Mouse (Mus musculus): ENCODE measurements around the gene Mvb12b. TPM values are rescaled to one million over a fixed set of nuclear protein-coding genes. Genes with fewer than 3 reads are reported as not detected.

The Mvb12b gene
- polyA plus RNA-seq, 1 experiment from 2014 or later, result 19.5 TPM

DNA sequence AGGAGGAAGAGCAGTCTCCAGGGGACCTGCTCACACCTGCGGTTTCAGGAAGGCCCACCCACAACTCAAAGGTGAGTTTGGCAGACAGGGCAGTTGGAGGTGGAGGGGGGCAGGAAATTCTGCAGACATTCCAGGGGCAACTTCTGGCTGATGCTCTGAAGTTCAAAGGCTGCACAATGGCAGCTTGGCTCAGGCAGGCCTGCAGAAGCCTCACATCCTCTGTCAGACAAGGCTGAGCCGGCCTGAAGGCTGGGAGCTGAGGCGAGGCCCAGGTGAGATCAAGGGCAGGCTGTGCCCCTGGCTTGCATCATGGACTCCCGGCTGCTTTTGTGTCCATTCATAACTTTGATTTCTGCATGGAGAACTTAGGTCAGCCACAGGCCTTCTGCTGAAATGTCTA lies 41.1 kb downstream of the Mvb12b start:
- WGBS (ENCODE audit: missing documents), result 81% methylated on average over 4 of the region's 4 CpGs
- peaks cover 34% of the 10 kb centered on the region; the same call in 1 of the 2 replicates for H3K79me2 ChIP-seq (ENCODE audit: inconsistent target)
- H3K27ac ChIP-seq, result no peak overlapping the region
- H3K4me3 ChIP-seq (ENCODE audit: inconsistent target), result no peak overlapping the region
- no peaks in the 10 kb centered on the region for H3K36me3 ChIP-seq (ENCODE audit: inconsistent target)

DNA sequence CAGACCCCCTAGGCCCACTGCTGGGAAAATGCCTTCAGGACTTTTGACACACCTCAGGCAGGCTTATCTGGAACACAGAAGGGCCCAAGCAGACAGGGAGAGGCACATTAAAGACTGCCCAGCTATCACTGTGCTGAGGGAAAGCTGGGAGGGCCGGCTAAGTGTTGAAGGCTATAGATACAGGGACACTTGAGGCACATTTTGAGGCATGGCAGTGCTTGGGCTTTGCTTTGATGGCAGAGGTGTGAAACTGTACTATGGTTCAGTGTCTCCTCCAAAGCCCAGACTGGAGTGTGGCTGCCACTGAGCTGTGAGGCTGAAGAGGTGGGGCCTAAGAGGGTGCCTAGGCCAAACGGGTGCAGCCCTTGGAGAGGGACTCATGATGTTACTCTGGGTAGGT lies 44.1 kb downstream of the Mvb12b start:
- no peaks in the 10 kb centered on the region for H3K36me3 ChIP-seq (ENCODE audit: inconsistent target)
- no peak overlapping the region for H3K27ac ChIP-seq
- H3K4me3 ChIP-seq (ENCODE audit: inconsistent target), result no peak overlapping the region
- 89% methylated on average over 2 of the region's 2 CpGs for WGBS (ENCODE audit: missing documents)
- peaks cover 30% of the 10 kb centered on the region; the same call in 1 of the 2 replicates for H3K79me2 ChIP-seq (ENCODE audit: inconsistent target)

DNA sequence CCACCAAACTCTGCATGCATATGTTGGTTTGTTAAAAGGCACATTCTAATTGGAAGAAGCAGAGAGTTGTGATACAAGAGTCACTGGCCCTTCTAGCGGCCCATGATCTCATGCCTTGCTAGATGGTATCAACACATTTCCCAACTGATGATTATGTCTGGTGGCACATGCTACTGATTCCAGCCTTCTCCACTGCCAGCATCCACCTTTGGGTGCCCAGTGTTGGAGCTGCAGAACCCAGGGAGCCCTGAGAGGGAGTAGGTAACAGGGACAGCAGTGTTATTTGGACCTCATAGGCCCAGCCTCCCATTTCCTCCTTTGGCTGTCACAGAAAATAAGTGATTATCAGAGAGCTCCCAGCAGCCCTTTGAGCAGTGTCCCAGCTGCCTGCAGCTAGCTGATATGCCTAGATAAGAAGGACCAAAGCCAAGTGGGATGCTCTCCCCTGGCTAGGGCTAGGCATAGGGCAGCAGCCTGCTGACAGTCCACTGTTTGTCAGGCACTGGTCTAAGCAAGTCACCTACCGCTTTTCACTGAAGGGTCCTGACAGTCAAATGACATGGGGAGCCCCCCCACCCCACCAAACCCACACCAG lies 44.7 kb downstream of the Mvb12b start:
- H3K79me2 ChIP-seq (ENCODE audit: inconsistent target), result peaks cover 30% of the 10 kb centered on the region; the same call in 1 of the 2 replicates
- no peak overlapping the region for H3K27ac ChIP-seq
- no peaks in the 10 kb centered on the region for H3K36me3 ChIP-seq (ENCODE audit: inconsistent target)
- WGBS (ENCODE audit: missing documents), result 92% methylated on average over 2 of the region's 2 CpGs
- no peak overlapping the region for H3K4me3 ChIP-seq (ENCODE audit: inconsistent target)

DNA sequence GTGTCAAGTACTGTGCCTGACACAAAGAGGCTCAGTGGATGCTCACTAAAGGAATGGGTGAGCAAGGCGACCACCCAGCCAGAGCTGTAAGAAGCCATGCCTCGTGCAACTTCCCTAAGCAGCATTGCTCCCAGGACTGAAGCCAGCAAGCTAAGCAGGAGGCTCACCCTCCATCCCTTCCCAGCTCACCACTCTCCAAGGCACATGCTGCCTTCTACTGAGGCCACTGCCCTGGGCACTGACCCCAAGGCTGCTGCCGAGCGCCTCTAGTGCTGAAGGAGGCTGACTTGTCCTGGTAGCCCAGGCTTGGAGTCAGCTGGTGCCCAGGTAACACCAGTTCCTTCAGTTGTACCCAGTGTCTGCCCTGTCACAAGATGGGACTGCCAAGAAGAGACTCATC lies 45.8 kb downstream of the Mvb12b start:
- H3K4me3 ChIP-seq (ENCODE audit: inconsistent target), result no peak overlapping the region
- H3K79me2 ChIP-seq (ENCODE audit: inconsistent target), result peaks cover 28% of the 10 kb centered on the region; the same call in 1 of the 2 replicates
- no peaks in the 10 kb centered on the region for H3K36me3 ChIP-seq (ENCODE audit: inconsistent target)
- 81% methylated on average over 4 of the region's 4 CpGs for WGBS (ENCODE audit: missing documents)
- no peak overlapping the region for H3K27ac ChIP-seq

DNA sequence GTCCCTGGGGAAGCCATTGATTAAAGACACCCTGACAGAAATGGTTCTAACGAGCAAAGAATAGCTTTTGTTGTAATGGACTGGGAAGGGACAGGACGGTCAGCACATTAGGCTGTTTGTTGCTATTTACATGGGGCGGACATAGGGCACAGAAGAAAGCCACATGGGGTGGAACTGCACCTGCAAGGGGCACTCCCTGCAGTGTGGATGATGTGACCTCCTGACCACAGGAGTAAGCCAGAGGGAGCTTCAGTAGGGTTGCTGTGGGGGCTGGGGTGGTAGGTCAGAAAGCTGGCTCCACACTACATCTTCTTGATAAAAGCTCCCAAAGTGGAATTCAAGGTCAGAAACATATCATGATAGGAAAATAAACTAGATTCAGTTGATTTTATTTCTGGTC lies 47.3 kb downstream of the Mvb12b start:
- H3K36me3 ChIP-seq (ENCODE audit: inconsistent target), result no peaks in the 10 kb centered on the region
- WGBS (ENCODE audit: missing documents), result 97% methylated on average over 3 of the region's 3 CpGs
- peaks cover 16% of the 10 kb centered on the region; the same call in 1 of the 2 replicates for H3K79me2 ChIP-seq (ENCODE audit: inconsistent target)
- no peak overlapping the region for H3K4me3 ChIP-seq (ENCODE audit: inconsistent target)
- H3K27ac ChIP-seq, result no peak overlapping the region

DNA sequence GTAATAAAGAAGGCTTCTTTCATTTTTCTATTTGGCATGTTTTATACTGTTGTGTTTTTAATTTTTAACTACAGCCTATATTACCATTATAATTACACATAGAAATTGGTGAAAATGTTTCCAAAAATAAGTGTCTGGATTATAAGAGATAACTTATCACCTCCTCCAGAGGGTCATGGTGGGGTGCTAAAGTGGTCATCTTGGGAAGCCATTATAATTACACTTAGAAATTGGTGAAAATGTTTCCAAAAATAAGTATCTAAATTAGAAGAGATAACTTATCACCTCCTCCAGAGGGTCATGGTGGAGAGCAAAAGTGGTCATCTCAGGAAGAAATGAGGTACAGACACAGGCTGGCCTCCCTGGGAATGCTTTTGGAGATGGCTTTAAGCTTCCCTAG lies 48.5 kb downstream of the Mvb12b start:
- no peak overlapping the region for H3K4me3 ChIP-seq (ENCODE audit: inconsistent target)
- H3K36me3 ChIP-seq (ENCODE audit: inconsistent target), result no peaks in the 10 kb centered on the region
- H3K27ac ChIP-seq, result no peak overlapping the region
- H3K79me2 ChIP-seq (ENCODE audit: inconsistent target), result peaks cover 15% of the 10 kb centered on the region; the same call in 1 of the 2 replicates

DNA sequence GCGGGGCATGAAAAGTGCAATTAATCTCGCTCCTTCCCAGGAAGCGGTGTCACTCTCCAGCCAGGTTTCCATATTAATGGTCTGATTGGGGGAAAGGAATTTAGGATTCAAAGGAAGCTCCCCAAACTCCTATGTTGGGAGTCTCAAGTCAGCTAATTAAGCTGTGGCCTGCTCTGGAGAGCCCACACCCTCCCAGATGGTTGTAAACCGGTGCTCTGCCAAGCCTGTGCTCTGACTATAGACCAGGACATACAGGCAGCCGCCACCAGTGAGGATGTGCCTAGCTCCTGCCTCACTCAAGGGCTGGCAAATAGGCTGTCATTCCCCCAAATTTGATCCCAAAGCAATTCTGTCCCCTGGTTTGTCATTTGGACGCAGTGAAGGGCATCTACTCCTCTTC lies 50.4 kb downstream of the Mvb12b start:
- Histone ChIP-seq H3K4me3 (ENCODE audit: inconsistent target) (no peak overlapping the region), H3K27ac (no peak overlapping the region), H3K36me3 (ENCODE audit: inconsistent target) (no peaks in the 10 kb centered on the region), H3K79me2 (ENCODE audit: inconsistent target) (peaks cover 7% of the 10 kb centered on the region; the same call in 1 of the 2 replicates)
- over 99% methylated on average over 6 of the region's 6 CpGs for WGBS (ENCODE audit: missing documents)

DNA sequence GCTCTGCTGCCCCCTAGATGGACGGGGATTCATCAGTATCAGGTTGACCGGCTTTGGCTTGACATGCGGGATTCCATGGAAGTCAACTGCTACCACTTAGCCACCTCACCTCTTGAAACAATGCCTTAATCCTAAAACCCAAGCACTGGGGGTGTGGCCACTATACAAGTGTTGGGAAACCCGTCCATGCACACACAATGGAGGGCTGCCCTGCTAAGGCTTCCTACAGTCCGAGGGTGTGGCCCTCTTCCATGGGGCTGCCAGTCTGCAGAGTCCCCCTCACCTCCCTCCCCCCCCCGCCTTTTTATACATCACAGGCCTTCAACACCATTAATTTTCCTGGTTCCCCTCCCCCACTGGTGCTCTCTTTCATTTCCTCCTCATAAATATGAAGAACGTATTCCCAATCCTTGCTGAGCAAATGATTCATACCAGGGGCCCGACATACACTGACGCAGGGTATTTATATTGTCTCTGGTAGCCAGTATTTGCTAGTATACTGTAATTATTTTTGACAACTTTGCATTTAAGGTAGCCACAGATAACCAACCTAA lies 51.0 kb downstream of the Mvb12b start:
- H3K79me2 ChIP-seq (ENCODE audit: inconsistent target), result peaks cover 3% of the 10 kb centered on the region; the same call in 1 of the 2 replicates
- no peak overlapping the region for H3K27ac ChIP-seq
- 93% methylated on average over 8 of the region's 9 CpGs for WGBS (ENCODE audit: missing documents)
- H3K4me3 ChIP-seq (ENCODE audit: inconsistent target), result no peak overlapping the region
- no peaks in the 10 kb centered on the region for H3K36me3 ChIP-seq (ENCODE audit: inconsistent target)

DNA sequence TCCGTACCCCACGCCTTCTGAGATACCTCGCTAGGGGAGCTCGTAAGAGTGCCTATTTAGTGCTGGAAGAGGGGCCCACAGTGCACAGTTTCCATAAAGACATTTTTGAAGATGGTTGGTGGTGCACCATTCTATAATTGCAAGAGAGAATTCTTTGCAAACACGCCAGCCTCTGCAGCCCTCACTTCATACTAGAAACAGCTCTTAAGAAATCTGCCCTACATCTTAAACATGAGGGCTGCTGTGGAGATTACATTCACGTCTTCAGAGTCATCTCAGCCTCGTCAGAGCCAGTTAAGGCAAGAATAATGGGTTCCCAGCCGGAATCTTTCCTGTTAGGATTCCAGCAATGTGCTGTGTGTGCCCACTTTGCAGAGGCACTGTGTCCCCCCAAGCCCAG lies 52.7 kb downstream of the Mvb12b start:
- Histone ChIP-seq H3K27ac (no peak overlapping the region), H3K79me2 (ENCODE audit: inconsistent target) (no peaks in the 10 kb centered on the region), H3K36me3 (ENCODE audit: inconsistent target) (no peaks in the 10 kb centered on the region), H3K4me3 (ENCODE audit: inconsistent target) (no peak overlapping the region)
- WGBS (ENCODE audit: missing documents), result 93% methylated on average over 8 of the region's 8 CpGs

DNA sequence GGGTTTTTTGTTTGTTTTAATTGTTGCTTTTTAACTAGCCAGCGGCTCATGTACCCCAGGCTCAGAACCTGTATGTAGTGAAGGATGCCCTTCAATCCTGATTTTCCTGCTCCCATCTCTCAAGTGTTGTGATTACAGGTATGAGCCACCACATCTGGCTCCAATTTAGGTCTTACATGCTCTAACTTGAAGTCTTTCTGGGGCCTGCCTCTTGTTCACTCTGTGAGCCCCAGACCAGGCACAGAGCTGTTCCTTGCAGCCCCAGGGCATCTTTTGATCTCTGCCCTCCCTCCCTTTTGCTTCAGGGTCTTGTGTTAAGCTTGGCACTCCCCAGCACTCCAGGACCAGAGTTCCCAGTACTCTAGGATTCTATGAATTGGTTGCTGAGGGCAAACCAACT lies 53.8 kb downstream of the Mvb12b start:
- Histone ChIP-seq H3K4me3 (ENCODE audit: inconsistent target) (no peak overlapping the region), H3K27ac (no peak overlapping the region), H3K36me3 (ENCODE audit: inconsistent target) (no peaks in the 10 kb centered on the region), H3K79me2 (ENCODE audit: inconsistent target) (no peaks in the 10 kb centered on the region)
- WGBS (ENCODE audit: missing documents), result 78% methylated on average over 1 of the region's 1 CpGs

DNA sequence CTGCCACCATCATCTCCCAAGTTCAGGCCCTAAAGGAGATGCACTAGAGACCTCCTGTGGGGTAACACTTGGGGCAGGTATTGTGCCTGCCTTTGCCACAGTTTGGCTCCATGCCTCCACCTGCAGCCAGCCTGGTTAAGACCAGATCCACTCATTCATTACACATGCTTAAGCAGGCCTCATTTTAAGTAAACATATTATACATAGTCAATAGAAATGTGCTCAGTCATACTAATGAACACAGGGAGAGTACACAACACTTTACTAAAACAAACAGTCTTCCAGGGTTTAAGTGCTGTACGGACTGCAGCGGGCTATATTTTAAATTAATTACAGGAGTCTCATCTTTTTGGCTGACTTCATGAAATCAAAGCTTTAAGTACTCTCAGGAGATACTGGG lies 57.9 kb downstream of the Mvb12b start:
- H3K79me2 ChIP-seq (ENCODE audit: inconsistent target), result no peaks in the 10 kb centered on the region
- peaks cover 12% of the 10 kb centered on the region; the same call in 1 of the 2 replicates for H3K36me3 ChIP-seq (ENCODE audit: inconsistent target)
- no peak overlapping the region for H3K27ac ChIP-seq
- WGBS (ENCODE audit: missing documents), result 95% methylated on average over 2 of the region's 2 CpGs
- no peak overlapping the region for H3K4me3 ChIP-seq (ENCODE audit: inconsistent target)

DNA sequence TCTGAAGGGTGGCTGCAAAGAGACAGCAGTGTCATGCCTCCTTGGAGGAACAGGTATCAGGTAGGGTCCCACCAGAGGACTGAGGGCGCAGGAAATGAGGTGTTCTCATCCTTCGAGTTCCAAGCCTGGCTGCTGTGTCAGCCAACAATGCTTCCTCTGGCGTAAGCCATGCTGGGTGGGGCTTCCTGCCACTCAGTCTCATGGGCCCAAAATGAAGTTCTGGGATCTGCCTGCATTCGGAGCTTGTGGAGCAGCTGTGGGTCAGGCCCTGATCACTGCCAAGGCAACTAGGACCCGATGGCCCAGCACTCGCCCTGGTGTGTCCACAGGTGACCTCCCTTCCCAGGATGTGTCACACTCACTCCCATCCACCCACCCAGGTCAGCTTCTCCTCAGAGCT lies 61.0 kb downstream of the Mvb12b start:
- peaks cover 22% of the 10 kb centered on the region; the same call in 1 of the 2 replicates for H3K36me3 ChIP-seq (ENCODE audit: inconsistent target)
- H3K4me3 ChIP-seq (ENCODE audit: inconsistent target), result no peak overlapping the region
- H3K27ac ChIP-seq, result no peak overlapping the region

DNA sequence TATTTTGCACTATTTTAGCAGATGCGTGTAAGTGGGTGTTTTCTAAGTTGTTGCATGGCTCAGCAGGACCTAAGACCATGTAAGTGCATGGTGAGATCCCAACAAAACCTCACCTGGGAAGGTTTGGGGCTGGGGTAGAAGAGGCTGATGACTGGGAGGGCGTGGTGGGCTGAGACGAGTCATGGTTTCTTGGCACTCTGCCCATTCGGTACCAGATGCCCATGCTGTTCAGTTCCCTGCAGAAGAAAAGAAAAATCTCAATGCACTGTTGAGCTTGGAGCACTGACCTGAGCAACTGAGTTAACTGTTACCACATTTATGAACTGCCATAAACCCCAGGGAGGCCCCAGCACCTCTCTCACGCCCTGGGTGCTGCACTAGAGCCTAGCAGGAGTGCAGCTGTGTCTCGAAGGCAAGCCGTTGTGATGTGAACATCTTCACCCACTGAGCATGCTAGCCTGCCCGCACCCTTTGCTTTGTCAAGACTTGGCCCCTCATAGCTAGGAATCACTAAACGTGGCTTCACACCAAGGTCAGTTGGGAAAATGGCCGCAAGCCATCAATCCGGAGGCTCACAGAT lies 62.7 kb downstream of the Mvb12b start:
- H3K36me3 ChIP-seq (ENCODE audit: inconsistent target), result peaks cover 22% of the 10 kb centered on the region; the same call in 1 of the 2 replicates

More for the DNA sequence above, 61.0 kb downstream of the Mvb12b start:
- 80% methylated on average over 6 of the region's 6 CpGs for WGBS (ENCODE audit: missing documents)
- no peaks in the 10 kb centered on the region for H3K79me2 ChIP-seq (ENCODE audit: inconsistent target)

DNA sequence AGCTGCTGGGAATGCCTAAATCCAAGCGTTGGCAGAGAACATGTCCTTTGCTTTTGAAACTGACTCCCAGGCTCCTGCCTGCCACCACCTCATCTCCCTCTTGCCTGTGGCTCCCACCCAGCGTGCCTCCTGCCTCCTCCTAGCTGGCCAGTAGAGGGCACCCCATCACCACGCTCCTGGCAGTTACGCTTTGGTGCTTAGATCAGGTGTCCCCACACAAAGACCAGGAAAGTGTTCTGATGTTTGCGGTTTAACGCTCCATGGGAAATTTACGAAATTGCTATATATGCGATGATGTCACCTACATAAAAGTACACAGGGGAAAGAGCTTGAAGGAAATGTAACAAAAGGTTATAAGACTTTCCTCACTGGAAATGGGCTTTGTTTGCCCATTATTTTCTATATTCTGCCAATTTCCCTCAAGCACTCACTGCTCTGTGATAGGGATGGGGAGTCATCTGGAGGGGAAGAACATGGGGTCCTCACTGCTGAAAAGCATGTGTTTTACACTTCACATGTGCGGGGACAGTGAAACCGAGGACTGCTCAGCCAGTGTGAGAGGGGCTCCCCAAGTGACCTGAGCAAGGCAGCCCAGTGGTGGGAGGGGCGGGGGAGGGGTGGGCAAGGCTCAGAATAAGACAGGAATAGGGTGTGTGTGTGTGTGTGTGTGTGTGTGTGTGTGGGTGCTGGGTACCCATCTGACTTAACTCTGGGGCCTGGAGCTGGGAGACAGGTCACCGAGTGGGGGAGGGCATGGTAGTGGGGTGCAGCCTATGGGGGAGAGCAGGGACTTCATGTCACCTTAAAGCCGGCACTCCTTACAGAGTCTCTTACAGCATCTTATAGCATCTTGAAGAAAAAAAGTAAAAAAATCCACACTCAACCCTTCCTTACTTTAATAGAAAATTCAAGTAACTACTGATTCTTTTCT lies 65.8 kb downstream of the Mvb12b start:
- 41% methylated on average over 13 of the region's 13 CpGs for WGBS (ENCODE audit: missing documents)
- H3K27ac ChIP-seq, result no peak overlapping the region
- peaks cover 22% of the 10 kb centered on the region; the same call in 1 of the 2 replicates for H3K36me3 ChIP-seq (ENCODE audit: inconsistent target)
- H3K4me3 ChIP-seq (ENCODE audit: inconsistent target), result no peak overlapping the region
- no peaks in the 10 kb centered on the region for H3K79me2 ChIP-seq (ENCODE audit: inconsistent target)

More for the DNA sequence above, 62.7 kb downstream of the Mvb12b start:
- 89% methylated on average over 11 of the region's 11 CpGs for WGBS (ENCODE audit: missing documents)
- H3K4me3 ChIP-seq (ENCODE audit: inconsistent target), result no peak overlapping the region
- no peaks in the 10 kb centered on the region for H3K79me2 ChIP-seq (ENCODE audit: inconsistent target)
- H3K27ac ChIP-seq, result no peak overlapping the region
